Mouse (Mus musculus) embryonic fibroblast, embryonic 13.5 days (primary cell): ENCODE results near the gene Cdk8. TPM values are rescaled to one million over a fixed set of nuclear protein-coding genes. Genes with fewer than 3 reads are reported as not detected.
"Not testable (repeated sequence)": the region's sequence is repeated elsewhere in the genome, so short reads cannot be mapped to it uniquely, and the experiment has no call there.

Source experiments
- H3K27ac ChIP-seq: 2 replicates; pipeline ENCODE4 v1.5.1; 2012; ENCODE audit warnings: low read length, control low read depth, inconsistent platforms; ENCODE audit not compliant: insufficient read depth
- H3K4me1 ChIP-seq: 2 replicates; pipeline ENCODE4 v1.6.1; 2011; ENCODE audit warnings: low read length; ENCODE audit not compliant: control insufficient read depth, insufficient read depth
- H3K4me3 ChIP-seq: 2 replicates; pipeline ENCODE4 v1.5.1; 2011; ENCODE audit warnings: mild to moderate bottlenecking, control low read depth, low read length; ENCODE audit not compliant: insufficient read depth
- CTCF ChIP-seq: IDR thresholded peaks from 2 replicates; pipeline ENCODE4 v1.5.1; 2011; ENCODE audit warnings: mild to moderate bottlenecking, control low read depth, low read length, moderate library complexity, borderline replicate concordance; ENCODE audit not compliant: insufficient read depth
- POLR2A ChIP-seq: IDR thresholded peaks from 2 replicates; pipeline ENCODE4 v1.6.1; 2011; ENCODE audit warnings: low read depth, mild to moderate bottlenecking, control low read depth, low read length, moderate library complexity
- polyA plus RNA-seq: library from polyadenylated mRNA; stranded (reverse); fragments of >200 nt; gene quantifications from 2 replicates; pipeline ENCODE4 v1.2.4, GENCODE M21; 2011; ENCODE audit warnings: low read depth; ENCODE audit not compliant: missing spikeins, insufficient read length

Cdk8 gene
- 53.0 and 54.3 TPM in 2 replicates for polyA plus RNA-seq

- peak; percentile 96 for TF ChIP-seq POLR2A
- TF ChIP-seq CTCF = no peak
- Histone ChIP-seq H3K27ac (peak within 1 kb of the TSS; percentile 98), H3K4me3 (peak within 1 kb of the TSS; percentile 88), H3K4me1 (no peaks in the 10 kb centered on the region; the same call in 1 of the 2 replicates)
Observed at GRCm38 (mm10) chr5:146230864-146231654, at the start of gene Cdk8. Gene Cdk8 (plus strand): TSS chr5:146231230.

GRCm38 (mm10) chr5:146185204-146185603 is 45.8 kb upstream of the Cdk8 start, which contains the start of gene 1700001J03Rik:
Gene 1700001J03Rik (minus strand): TSS chr5:146185304.
- H3K4me3 ChIP-seq, H3K27ac ChIP-seq, H3K4me1 ChIP-seq: not testable (repeated sequence)

GRCm38 (mm10) chr5:146187441-146187840 is 43.6 kb upstream of the Cdk8 start:
- H3K4me3 ChIP-seq, H3K4me1 ChIP-seq, H3K27ac ChIP-seq: not testable (repeated sequence)
- TF ChIP-seq CTCF = peak; percentile 73; the same call in 1 of the 2 replicates

- Histone ChIP-seq H3K27ac (no peak overlapping the region), H3K4me1 (no peaks in the 10 kb centered on the region), H3K4me3 (no peak overlapping the region)
- TF ChIP-seq POLR2A = no peak
- no peak for TF ChIP-seq CTCF
Observed at GRCm38 (mm10) chr5:146188144-146188543, 42.9 kb upstream of the Cdk8 start.

- H3K4me1 ChIP-seq = no peaks in the 10 kb centered on the region
- H3K27ac ChIP-seq = no peak overlapping the region
- no peak for TF ChIP-seq POLR2A
- TF ChIP-seq CTCF = no peak
- H3K4me3 ChIP-seq = no peak overlapping the region
Observed at GRCm38 (mm10) chr5:146188712-146189111, 42.3 kb upstream of the Cdk8 start.

GRCm38 (mm10) chr5:146190093-146190492 is 40.9 kb upstream of the Cdk8 start:
- Histone ChIP-seq H3K4me3 (no peak overlapping the region), H3K27ac (no peak overlapping the region), H3K4me1 (no peaks in the 10 kb centered on the region)
- TF ChIP-seq CTCF (no peak), POLR2A (no peak)

- Histone ChIP-seq H3K27ac (no peak overlapping the region), H3K4me1 (no peaks in the 10 kb centered on the region), H3K4me3 (no peak overlapping the region)
- TF ChIP-seq POLR2A (no peak), CTCF (no peak)
Observed at GRCm38 (mm10) chr5:146190501-146191269, 40.3 kb upstream of the Cdk8 start.

GRCm38 (mm10) chr5:146193360-146193759 is 37.7 kb upstream of the Cdk8 start:
- TF ChIP-seq POLR2A (no peak), CTCF (no peak)
- Histone ChIP-seq H3K4me3 (no peak overlapping the region), H3K27ac (no peak overlapping the region), H3K4me1 (no peaks in the 10 kb centered on the region)

GRCm38 (mm10) chr5:146199073-146199472 is 32.0 kb upstream of the Cdk8 start:
- no peak overlapping the region for H3K4me3 ChIP-seq
- H3K27ac ChIP-seq = no peak overlapping the region
- no peaks in the 10 kb centered on the region for H3K4me1 ChIP-seq
- TF ChIP-seq CTCF (no peak), POLR2A (no peak)

- no peak overlapping the region for H3K27ac ChIP-seq
- TF ChIP-seq POLR2A (no peak), CTCF (no peak)
- H3K4me1 ChIP-seq = no peaks in the 10 kb centered on the region
- H3K4me3 ChIP-seq = no peak overlapping the region
Observed at GRCm38 (mm10) chr5:146199540-146199939, 31.5 kb upstream of the Cdk8 start.
